Mouse (Mus musculus) heart, adult 2 months (tissue): ENCODE data around the gene Tlr9. TPM values are rescaled to one million over a fixed set of nuclear protein-coding genes. Genes with fewer than 3 reads are reported as not detected.

Experiments
- DNase-seq, 2 experiments: peaks; one replicate each; pipeline ENCODE4 v3.0.0; 2021
- H3K27ac ChIP-seq: fragments of 200-600 bp; 2 replicates; pipeline ENCODE4 v1.8.1; 2022
- H3K27me3 ChIP-seq: fragments of 200-500 bp; 2 replicates; pipeline ENCODE4 v1.6.1; 2012; ENCODE audit warnings: mild to moderate bottlenecking, low read length, inconsistent platforms, mixed read lengths; ENCODE audit not compliant: control insufficient read depth, insufficient read depth
- H3K36me3 ChIP-seq: fragments of 200-500 bp; 2 replicates; pipeline ENCODE4 v1.6.1; 2012; ENCODE audit warnings: low read length, inconsistent platforms; ENCODE audit not compliant: control insufficient read depth, insufficient read depth
- H3K4me1 ChIP-seq: fragments of 200-500 bp; 2 replicates; pipeline ENCODE4 v1.6.1; 2011; ENCODE audit warnings: low read length; ENCODE audit not compliant: control insufficient read depth, insufficient read depth
- H3K4me3 ChIP-seq: fragments of 200-600 bp; 2 replicates; pipeline ENCODE4 v1.8.1; 2022
- H3K79me2 ChIP-seq: fragments of 200-500 bp; replicated peaks from 2 replicates; pipeline ENCODE4 v1.6.1; 2012; ENCODE audit warnings: mild to moderate bottlenecking, inconsistent platforms, low read length, moderate library complexity, mixed read lengths; ENCODE audit not compliant: control insufficient read depth, insufficient read depth
- H3K9ac ChIP-seq: fragments of 200-500 bp; 2 replicates; pipeline ENCODE4 v1.6.1; 2012; ENCODE audit warnings: low read depth, mild to moderate bottlenecking, control low read depth, inconsistent platforms, low read length, mixed read lengths
- CTCF ChIP-seq: fragments of 200-600 bp; IDR thresholded peaks from 2 replicates; pipeline ENCODE4 v1.8.1; 2022; ENCODE audit warnings: antibody characterized with exemption, mild to moderate bottlenecking, moderate library complexity
- EP300 ChIP-seq: fragments of 200-500 bp; IDR thresholded peaks from 2 replicates; pipeline ENCODE4 v1.6.1; 2011; ENCODE audit warnings: low read depth, low read length, control low read depth; ENCODE audit not compliant: insufficient read depth
- POLR2A ChIP-seq: fragments of 200-500 bp; IDR thresholded peaks from 2 replicates; pipeline ENCODE4 v1.6.1; 2011; ENCODE audit warnings: mild to moderate bottlenecking, low read depth, low read length, control low read depth; ENCODE audit not compliant: insufficient read depth
- WGBS: fragments of 180-500 bp; shearing (Covaris S2); methylation state at CpG from one replicate; pipeline ENCODE4 v1.1.7; 2018; 5-methylcytosine and 5-hydroxymethylcytosine counted together
- intact Hi-C: fragments of 180-260 bp; cut with DNase I; formaldehyde crosslinking; loops from one replicate; pipeline ENCODE4 v1.15.1; 2025
- polyA plus RNA-seq: library from polyadenylated mRNA; depleted of rRNA; stranded (reverse); fragments of >200 nt; gene quantifications from 2 replicates; pipeline ENCODE4 v1.2.3, GENCODE M21; 2012
- total RNA-seq, 2 experiments: library from RNA; stranded (reverse); gene quantifications; 2 replicates each; pipeline ENCODE4 v1.2.3; 2021

Gene Tlr9
- total and polyA plus RNA-seq, 3 experiments, result 0.39 to 1.9 (median 0.47) TPM

DNA sequence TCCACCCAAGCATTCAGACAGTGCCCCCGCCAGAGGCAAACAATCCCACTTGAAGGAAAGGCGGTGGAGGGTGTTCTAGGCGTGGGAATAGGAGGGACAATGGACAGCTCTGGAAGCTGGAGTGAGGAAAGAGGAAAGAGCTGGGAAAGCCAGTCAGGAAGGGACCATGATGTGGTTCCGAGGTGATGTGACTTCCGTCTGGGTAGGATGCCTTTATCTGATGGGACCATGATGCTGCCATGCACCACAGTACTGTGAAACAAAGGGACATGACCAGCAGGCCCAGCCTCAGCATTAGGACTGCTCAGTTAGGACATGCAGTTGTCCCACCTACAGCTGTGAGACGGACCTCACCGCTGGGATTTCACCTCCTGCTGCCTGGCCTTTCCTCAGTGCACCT lies 8.8 kb downstream of the Tlr9 start:
- TF ChIP-seq POLR2A (no peak), CTCF (no peak), EP300 (no peak)
- no peaks in the 10 kb centered on the region for H3K79me2 ChIP-seq
- H3K27ac ChIP-seq, result no peak overlapping the region
- intact Hi-C loops, result no loop called here
- H3K27me3 ChIP-seq, result no peaks in the 10 kb centered on the region
- H3K9ac ChIP-seq, result no peak overlapping the region
- 49% methylated on average over 7 of the region's 7 CpGs for WGBS
- peaks cover 10% of the 10 kb centered on the region for H3K4me1 ChIP-seq
- H3K4me3 ChIP-seq, result no peak overlapping the region
- DNase-seq, result no peak
- peaks cover 2% of the 10 kb centered on the region; the same call in 1 of the 2 replicates for H3K36me3 ChIP-seq

DNA sequence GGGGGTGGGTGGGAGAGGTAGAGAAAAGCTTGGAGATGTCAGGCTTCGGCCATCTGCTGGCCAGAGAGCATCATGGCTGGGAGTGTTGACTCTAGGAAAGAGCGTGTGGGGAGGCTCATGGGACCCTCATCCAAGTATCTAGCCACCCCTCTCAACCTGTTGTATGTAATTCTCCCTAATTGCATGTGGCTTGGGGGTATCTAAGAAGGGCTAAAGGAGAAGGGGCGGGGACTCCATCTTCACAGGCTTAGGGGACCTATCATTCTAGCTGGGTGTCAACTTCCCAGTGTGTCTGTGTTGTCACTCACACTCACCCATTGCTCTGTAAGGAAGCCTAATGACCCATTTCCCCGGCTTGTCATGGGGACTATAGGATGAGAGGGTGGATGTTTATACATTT lies 9.4 kb downstream of the Tlr9 start:
- TF ChIP-seq EP300, result no peak
- TF ChIP-seq CTCF, result no peak
- intact Hi-C loops, result no loop called here
- DNase-seq, result no peak

DNA sequence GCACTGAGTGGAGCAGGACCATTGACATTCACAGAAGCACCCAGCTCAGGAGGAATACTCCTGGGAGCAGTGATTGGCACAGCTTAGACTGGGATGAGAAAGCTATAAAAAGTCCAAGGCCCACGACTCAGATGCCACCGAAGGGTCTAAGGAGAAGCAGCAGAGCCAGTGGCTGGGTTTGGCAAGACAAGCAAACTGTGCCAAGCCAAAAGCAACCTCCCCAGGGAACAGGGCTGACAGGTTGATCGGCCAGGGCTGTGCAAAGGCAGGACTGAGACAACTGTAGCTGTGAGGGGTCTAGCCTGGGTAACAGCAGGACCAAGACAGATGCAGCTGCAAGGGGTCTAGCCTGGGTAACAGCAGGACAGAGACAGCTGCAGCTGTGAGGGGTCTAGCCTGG lies 10.6 kb downstream of the Tlr9 start:
- Histone ChIP-seq H3K9ac (no peak overlapping the region), H3K79me2 (no peaks in the 10 kb centered on the region), H3K4me3 (no peak overlapping the region), H3K4me1 (peaks cover 9% of the 10 kb centered on the region), H3K27me3 (no peaks in the 10 kb centered on the region), H3K36me3 (peaks cover 2% of the 10 kb centered on the region; the same call in 1 of the 2 replicates), H3K27ac (no peak overlapping the region)
- TF ChIP-seq CTCF (no peak), EP300 (no peak), POLR2A (no peak)
- WGBS, result 82% methylated on average over 3 of the region's 3 CpGs
- no peak for DNase-seq
- intact Hi-C loops, result no loop called here

More for the DNA sequence above, 9.4 kb downstream of the Tlr9 start:
- H3K4me3 ChIP-seq, result no peak overlapping the region
- H3K79me2 ChIP-seq, result no peaks in the 10 kb centered on the region
- H3K9ac ChIP-seq, result no peak overlapping the region
- no peaks in the 10 kb centered on the region for H3K27me3 ChIP-seq
- 82% methylated on average over 4 of the region's 4 CpGs for WGBS
- H3K27ac ChIP-seq, result no peak overlapping the region
- H3K36me3 ChIP-seq, result peaks cover 2% of the 10 kb centered on the region; the same call in 1 of the 2 replicates
- peaks cover 10% of the 10 kb centered on the region for H3K4me1 ChIP-seq

DNA sequence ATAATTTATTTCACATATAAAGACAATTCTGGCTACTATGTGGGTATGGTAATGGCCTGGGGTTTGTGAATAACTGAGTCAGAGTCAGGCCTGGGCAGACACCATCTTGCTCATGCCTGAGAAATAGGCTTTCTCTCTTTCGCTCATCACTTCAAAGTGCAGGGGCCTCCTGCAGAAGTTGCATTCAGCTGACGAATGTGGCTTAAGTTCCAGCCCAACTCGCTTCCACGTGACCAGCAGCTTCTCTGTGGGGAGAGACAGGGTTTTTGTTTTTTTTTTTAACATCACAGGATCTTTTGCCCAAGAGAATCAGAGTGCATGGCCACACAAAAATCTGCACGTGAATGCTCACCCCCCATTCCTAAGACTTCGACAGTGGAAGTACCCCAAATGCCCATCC lies 11.6 kb downstream of the Tlr9 start:
- Histone ChIP-seq H3K9ac (no peak overlapping the region), H3K4me3 (no peak overlapping the region), H3K79me2 (no peaks in the 10 kb centered on the region), H3K27me3 (no peaks in the 10 kb centered on the region), H3K36me3 (peaks cover 2% of the 10 kb centered on the region; the same call in 1 of the 2 replicates), H3K4me1 (peaks cover 9% of the 10 kb centered on the region), H3K27ac (no peak overlapping the region)
- TF ChIP-seq EP300, result no peak
- TF ChIP-seq CTCF, result no peak
- intact Hi-C loops, result no loop called here
- WGBS, result 84% methylated on average over 6 of the region's 6 CpGs
- no peak for DNase-seq

DNA sequence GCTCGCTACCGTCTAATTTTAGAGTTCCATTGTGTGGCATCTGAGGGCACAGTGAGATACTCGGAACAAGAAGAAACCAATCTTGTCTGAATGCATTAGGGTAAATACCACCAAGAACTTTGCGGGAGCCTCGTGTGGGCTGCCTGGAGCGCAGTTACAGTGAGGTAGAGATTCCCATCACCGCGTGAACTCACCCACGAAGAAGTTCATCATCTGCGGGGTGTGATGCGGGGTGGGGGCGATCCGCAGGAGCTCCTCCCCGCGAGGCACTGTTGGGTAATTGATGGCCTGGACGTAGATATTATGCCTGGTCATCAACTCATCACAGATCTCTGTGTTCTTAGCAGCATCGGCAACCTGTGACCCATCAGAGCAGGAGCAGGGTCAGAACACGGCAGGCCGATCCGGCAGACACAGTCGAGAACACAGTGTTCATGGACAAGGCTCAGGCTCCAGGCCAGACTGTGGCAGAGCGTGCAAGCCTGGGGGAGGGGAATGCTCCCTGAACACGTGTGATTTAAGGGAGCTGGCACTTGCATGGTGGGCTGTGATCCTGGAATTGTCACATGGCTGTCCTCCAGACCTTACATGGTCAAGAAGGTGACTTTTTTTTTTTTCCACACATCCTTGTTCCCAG lies 12.9 kb downstream of the Tlr9 start:
- Histone ChIP-seq H3K27me3 (no peaks in the 10 kb centered on the region), H3K9ac (no peak overlapping the region), H3K27ac (peak overlapping the region; percentile 43), H3K79me2 (no peaks in the 10 kb centered on the region), H3K4me1 (peaks cover 9% of the 10 kb centered on the region), H3K36me3 (peaks cover 2% of the 10 kb centered on the region; the same call in 1 of the 2 replicates), H3K4me3 (no peak overlapping the region)
- intact Hi-C loops, result no loop called here
- DNase-seq, result peak; percentile 57 to 72
- 74% methylated on average over 23 of the region's 23 CpGs for WGBS
- peak; percentile 47; the same call in 1 of the 2 replicates for TF ChIP-seq POLR2A
- peak; percentile 98 for TF ChIP-seq EP300
- no peak for TF ChIP-seq CTCF

DNA sequence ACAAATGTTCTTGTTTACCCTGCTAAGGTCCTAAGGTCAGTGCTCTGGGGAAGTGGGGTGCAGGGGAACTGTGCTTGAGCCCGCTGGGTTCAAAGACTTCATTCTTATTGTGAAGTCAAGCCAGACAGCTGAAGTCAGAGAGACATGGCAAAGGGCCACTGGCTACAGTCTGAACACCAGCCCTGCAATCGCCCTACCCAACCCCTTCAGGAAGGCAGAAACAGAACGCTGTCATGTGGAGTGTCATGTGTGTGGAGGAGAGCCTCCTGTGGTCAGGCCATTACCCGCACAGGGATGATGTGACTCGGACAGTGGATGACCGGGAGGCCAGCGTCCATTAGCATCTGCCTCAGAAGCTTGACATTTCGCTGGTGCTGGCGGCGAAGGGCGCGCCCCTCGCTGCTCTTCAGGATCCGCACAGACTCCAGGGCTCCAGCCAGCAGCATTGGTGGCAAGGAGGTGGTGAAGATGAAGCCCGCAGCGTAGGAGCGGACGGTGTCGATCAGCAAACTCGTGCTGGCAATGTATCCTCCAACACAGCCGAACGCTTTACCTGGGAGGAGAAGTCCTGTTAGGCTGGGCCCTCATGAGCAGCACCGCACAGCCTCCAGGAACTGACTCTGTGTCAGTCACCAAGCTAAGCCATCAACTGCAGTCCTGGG lies 13.9 kb downstream of the Tlr9 start:
- Histone ChIP-seq H3K36me3 (peaks cover 2% of the 10 kb centered on the region; the same call in 1 of the 2 replicates), H3K79me2 (no peaks in the 10 kb centered on the region), H3K4me3 (no peak overlapping the region), H3K27ac (peak overlapping the region; percentile 43), H3K27me3 (no peaks in the 10 kb centered on the region), H3K4me1 (peaks cover 7% of the 10 kb centered on the region), H3K9ac (no peak overlapping the region)
- intact Hi-C loops, result no loop called here
- 83% methylated on average over 23 of the region's 23 CpGs for WGBS
- TF ChIP-seq EP300 (no peak), CTCF (no peak)
- DNase-seq, result no peak
